Mouse (Mus musculus): ENCODE measurements around the gene Tmem192.
"Not testable (repeated sequence)": the region's sequence is repeated elsewhere in the genome, so short reads cannot be mapped to it uniquely, and the experiment has no call there.

Gene Tmem192

GRCm38 (mm10) chr8:64983150-64983897 lies 36.3 kb downstream of the Tmem192 start:
- DNase-seq = no peak

- DNase-seq = no peak
Measured at GRCm38 (mm10) chr8:64987731-64988130, 40.7 kb downstream of the Tmem192 start, which contains the start of gene Trim75. Gene Trim75, minus strand, starts transcription at chr8:64987831.

DNA sequence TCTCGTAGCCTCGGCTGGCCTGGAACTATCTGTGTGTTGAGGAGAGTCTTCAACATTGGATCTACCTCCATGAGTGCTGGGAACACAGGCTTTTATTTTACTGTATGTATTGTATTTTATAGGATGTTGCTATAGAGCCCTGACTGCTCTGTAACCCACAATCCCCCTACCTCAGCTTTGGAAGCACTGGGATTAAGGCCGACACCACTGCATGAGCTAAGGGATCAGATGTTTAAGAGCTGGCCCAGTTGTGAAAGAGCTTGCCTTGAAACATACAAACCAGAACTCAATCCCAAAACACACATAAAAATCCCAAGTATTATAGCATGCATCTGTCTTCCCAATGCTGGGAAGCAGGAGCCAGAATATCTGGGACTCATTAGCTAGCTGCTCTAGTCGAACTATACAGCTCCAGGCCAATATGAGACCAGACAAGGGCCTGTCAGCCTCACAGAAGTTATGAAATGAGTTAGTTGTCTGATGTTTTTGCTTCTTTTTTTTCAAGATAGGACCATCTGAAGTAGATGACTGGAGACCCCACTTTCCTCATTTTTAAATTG lies 51.9 kb downstream of the Tmem192 start:
- DNase-seq = no peak

DNA sequence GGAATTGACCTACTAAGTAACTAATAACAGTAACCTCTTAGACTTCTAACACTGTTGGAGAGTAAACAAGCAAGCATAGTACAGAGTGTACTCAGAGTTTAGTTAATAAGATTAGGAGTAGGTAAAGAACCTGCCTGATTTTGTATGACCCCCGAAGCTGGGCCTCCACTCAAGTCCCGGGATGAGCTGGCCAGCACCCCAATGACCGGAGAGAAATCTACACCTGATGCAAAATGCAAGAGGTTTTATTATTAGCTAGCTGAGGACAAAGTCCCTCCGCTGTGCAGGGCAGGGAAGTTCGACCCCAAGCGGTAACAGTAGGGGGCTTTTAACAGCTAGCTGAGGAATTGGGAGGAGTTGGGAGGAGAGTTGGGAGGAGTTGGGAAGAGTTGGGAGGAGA lies 60.6 kb downstream of the Tmem192 start:
- DNase-seq = not testable (repeated sequence)

- no peak for DNase-seq
Measured at GRCm38 (mm10) chr8:65018423-65018822, 71.4 kb downstream of the Tmem192 start, which contains the start of the genes Trim61 and Trim60. Gene Trim61, minus strand, starts transcription at chr8:65018523. Gene Trim60, minus strand, starts transcription at chr8:65018584.
